ENCODE assay signal across 11 mouse cellular contexts in genomic region chr2:168679381-168680199, GRCm38 (mm10).
DNase-seq lines count a peak whose midpoint lies in the region; ATAC-seq and TF ChIP-seq lines count a peak whose summit lies in the region.
"Had no signal": no experiment of that assay in that cellular context is flagged by ENCODE, and none has a peak within 500 bp of the region (broad histone marks: within the 10 kb centered on the region; RNA-seq: fewer than 3 reads in every experiment).

No protein-coding gene starts in this region.

- no peaks in the 10 kb centered on the region for H3K9me3 ChIP-seq in ES-E14 (ENCODE audit: control insufficient read depth, insufficient read depth, low read depth, low read length)
- peaks cover 4% of the 10 kb centered on the region; the same call in 1 of the 2 replicates for H3K9me3 ChIP-seq in forebrain, embryonic 12.5 days
- H3K9me3 ChIP-seq in midbrain, embryonic 11.5 days (ENCODE audit: control insufficient read depth, low read length) = no peaks in the 10 kb centered on the region
- H3K9me3 ChIP-seq: intestine, embryonic 15.5 days had no signal

- H3K4me3 ChIP-seq in ES-E14 (ENCODE audit: insufficient read depth in 1 of 2, low read depth in 1 of 2, low read length in 2 of 2, poor library complexity in 1 of 2, severe bottlenecking in 1 of 2) = no peak overlapping the region; a peak in 1 of 4 replicates
- no peak overlapping the region for H3K4me3 ChIP-seq in forebrain, embryonic 12.5 days (replicated peaks)
- H3K4me3 ChIP-seq in midbrain, embryonic 11.5 days (ENCODE audit: low read depth, low read length) = no peak overlapping the region
- H3K4me3 ChIP-seq: heart, embryonic 10.5 days; intestine, embryonic 15.5 days had no signal

- ATAC-seq in forebrain, embryonic 12.5 days (ENCODE audit: low FRiP score) = peak; percentile 24
- peak; percentile 26 for ATAC-seq in midbrain, embryonic 11.5 days (ENCODE audit: low FRiP score)
- ATAC-seq: intestine, embryonic 15.5 days had no signal

- in situ Hi-C loops in ES-E14 (cut with MboI; ENCODE audit: low sequenced_read_pairs in 2 of 2, unreplicated experiment in 2 of 2) = loop anchor here (25.0 kb wide), 1 partner anchor 183 kb away; no protein-coding TSS in a partner anchor

- H3K4me1 ChIP-seq in ES-E14 (ENCODE audit: control insufficient read depth in 2 of 2, insufficient read depth in 2 of 2, low read length in 2 of 2, poor library complexity in 1 of 2) = peaks cover 3 to 6% of the 10 kb centered on the region in 2 experiments; a peak in 2 of 4 replicates
- peaks cover 40% of the 10 kb centered on the region for H3K4me1 ChIP-seq in forebrain, embryonic 12.5 days
- H3K4me1 ChIP-seq in midbrain, embryonic 11.5 days (ENCODE audit: control insufficient read depth, insufficient read depth, low read length) = peaks cover 15% of the 10 kb centered on the region

- WGBS in forebrain, embryonic 12.5 days = 49% methylated on average over 19 of the region's 19 CpGs
- 39% methylated on average over 19 of the region's 19 CpGs for WGBS in midbrain, embryonic 11.5 days

- no peak overlapping the region for H3K9ac ChIP-seq in ES-E14 (ENCODE audit: insufficient read depth, low read depth, low read length, poor library complexity, severe bottlenecking)
- H3K9ac ChIP-seq in forebrain, embryonic 12.5 days = no peak overlapping the region
- no peak overlapping the region for H3K9ac ChIP-seq in midbrain, embryonic 11.5 days (ENCODE audit: low read length)
- H3K9ac ChIP-seq: intestine, embryonic 15.5 days; liver, embryonic 14.5 days had no signal

- H3K27ac ChIP-seq in ES-E14 (ENCODE audit: insufficient read depth, low read depth, low read length, poor library complexity, severe bottlenecking) = no peak overlapping the region
- H3K27ac ChIP-seq in forebrain, embryonic 12.5 days = peak overlapping the region; percentile 84
- H3K27ac ChIP-seq in midbrain, embryonic 11.5 days (ENCODE audit: low read depth, low read length) = peak overlapping the region; percentile 40; the same call in 1 of the 2 replicates
- H3K27ac ChIP-seq: heart, embryonic 10.5 days; intestine, embryonic 15.5 days; liver, embryonic 14.5 days had no signal

- H3K4me2 ChIP-seq in forebrain, embryonic 12.5 days = 0 out of 2 replicates have a peak overlapping the region, but pooled peaks have one; percentile 6
- H3K4me2 ChIP-seq in midbrain, embryonic 11.5 days = no peak overlapping the region
- H3K4me2 ChIP-seq: intestine, embryonic 15.5 days had no signal

- no peaks in the 10 kb centered on the region for H3K36me3 ChIP-seq in ES-E14 (ENCODE audit: control insufficient read depth, insufficient read depth, low read length, poor library complexity, severe bottlenecking)
- H3K36me3 ChIP-seq in forebrain, embryonic 12.5 days (replicated peaks) = peaks cover 35% of the 10 kb centered on the region
- peaks cover 10% of the 10 kb centered on the region; the same call in 1 of the 2 replicates for H3K36me3 ChIP-seq in midbrain, embryonic 11.5 days (ENCODE audit: control insufficient read depth, insufficient read depth, low read length)

- peaks cover 5% of the 10 kb centered on the region; the same call in 1 of the 2 replicates for H3K27me3 ChIP-seq in forebrain, embryonic 12.5 days
- H3K27me3 ChIP-seq in midbrain, embryonic 11.5 days (ENCODE audit: control insufficient read depth, insufficient read depth, low read length) = no peaks in the 10 kb centered on the region
- H3K27me3 ChIP-seq: intestine, embryonic 15.5 days had no signal

- DNase-seq in cerebellum, postnatal 14 days = peak; percentile 49 to 62
- no peak for DNase-seq in cerebellum, postnatal 36 days
- DNase-seq in ES-E14 (ENCODE audit: low read depth, low spot score) = no peak
- no peak for DNase-seq in midbrain, embryonic 11.5 days (ENCODE audit: low spot score, missing footprints)
- no peak for DNase-seq in thymus, postnatal 0 days (ENCODE audit: low spot score)
- DNase-seq in layer of hippocampus, adult 9-10 months (ENCODE audit: low spot score) = no peak
- no peak for DNase-seq in ovary, postnatal 10 days (ENCODE audit: low spot score)

TF ChIP-seq in ES-E14, 5 proteins besides CTCF, POLR2A, EP300 and RAD21:
- TF ChIP-seq MAFK (IDR thresholded peaks at IDR 0.05; ENCODE audit: insufficient read depth, low read depth, low read length) = no peak
- 0 out of 2 replicates have a peak, but pooled peaks have one; percentile 17 for TF ChIP-seq ZC3H11A (IDR thresholded peaks at IDR 0.05; ENCODE audit: borderline replicate concordance, low read depth, low read length)
TF ChIP-seq in ES-E14: peak in this region for 1.

Comparison
In these comparisons a context has a peak if more than half of its experiments do, and no peak if none do; other contexts are left out.
1. DNase-seq: peak in cerebellum, postnatal 14 days (2 of 2); none in cerebellum, postnatal 36 days (0 of 2), ES-E14 (single experiment), midbrain, embryonic 11.5 days (single experiment), thymus, postnatal 0 days (single experiment), layer of hippocampus, adult 9-10 months (single experiment) and ovary, postnatal 10 days (single experiment).